Mouse (Mus musculus): ENCODE measurements around the gene Ankrd9. TPM values are rescaled to one million over a fixed set of nuclear protein-coding genes. Genes with fewer than 3 reads are reported as not detected.

The Ankrd9 gene
- polyA plus RNA-seq, 1 experiment from 2014 or later: 54.7 TPM

Other genes with a start within 250 kb of the Ankrd9 start
- 8.4 and 9.3 TPM in 2 replicates for gene Wdr20, start 241.1 kb downstream of the Ankrd9 start, polyA plus RNA-seq (2015; fragmentation: Nextera tagmentation; extraction: Ambion mirVana)
- 0.27 and 0.34 TPM in 2 replicates for gene Mok, start 138.1 kb downstream of the Ankrd9 start, polyA plus RNA-seq (2015; fragmentation: Nextera tagmentation; extraction: Ambion mirVana)
- 1.4 and 1.5 TPM in 2 replicates for gene Zfp839, start 128.8 kb downstream of the Ankrd9 start, polyA plus RNA-seq (2015; fragmentation: Nextera tagmentation; extraction: Ambion mirVana)
- gene Cinp, start 89.9 kb downstream of the Ankrd9 start, polyA plus RNA-seq (2015; fragmentation: Nextera tagmentation; extraction: Ambion mirVana): 49.1 and 49.3 TPM in 2 replicates
- gene Tecpr2, start 89.8 kb downstream of the Ankrd9 start, polyA plus RNA-seq (2015; fragmentation: Nextera tagmentation; extraction: Ambion mirVana): 1.7 and 2.1 TPM in 2 replicates
- gene Rcor1, start 60.3 kb upstream of the Ankrd9 start, polyA plus RNA-seq (2015; fragmentation: Nextera tagmentation; extraction: Ambion mirVana): 4.1 and 4.4 TPM in 2 replicates
- gene Traf3, start 187.3 kb upstream of the Ankrd9 start, polyA plus RNA-seq (2015; fragmentation: Nextera tagmentation; extraction: Ambion mirVana): 1.6 and 2.3 TPM in 2 replicates
- gene 4930595D18Rik, start 205.5 kb upstream of the Ankrd9 start, polyA plus RNA-seq (2015; fragmentation: Nextera tagmentation; extraction: Ambion mirVana): not detected in 2 replicates